Mouse (Mus musculus) thymus, postnatal 14 days (tissue): ENCODE results near the gene Lcn9.

Source experiments
- DNase-seq: peaks from one replicate; pipeline ENCODE4 v3.0.0; 2021

Gene Lcn9

DNA sequence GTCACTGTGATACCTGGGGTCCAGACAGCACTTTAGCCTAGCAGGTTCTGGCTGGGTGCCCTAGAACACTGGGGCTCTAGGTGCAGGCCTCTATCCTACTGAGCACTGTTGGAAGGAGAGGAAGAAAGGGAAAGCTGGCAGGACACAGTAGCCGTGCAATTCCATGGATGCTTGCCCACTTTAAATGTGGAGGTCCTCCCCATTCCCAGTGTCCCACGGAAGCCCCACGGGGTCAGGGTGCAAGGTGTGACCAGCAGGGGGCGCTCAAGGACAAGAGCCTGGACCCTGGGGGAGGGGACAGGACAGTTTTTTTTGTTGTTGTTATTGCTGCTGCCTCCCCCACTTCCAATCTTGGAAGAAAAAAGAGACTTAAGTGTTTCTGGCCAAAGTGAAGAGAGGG is 27.4 kb downstream of the Lcn9 start:
- peak; percentile 70 for DNase-seq

DNA sequence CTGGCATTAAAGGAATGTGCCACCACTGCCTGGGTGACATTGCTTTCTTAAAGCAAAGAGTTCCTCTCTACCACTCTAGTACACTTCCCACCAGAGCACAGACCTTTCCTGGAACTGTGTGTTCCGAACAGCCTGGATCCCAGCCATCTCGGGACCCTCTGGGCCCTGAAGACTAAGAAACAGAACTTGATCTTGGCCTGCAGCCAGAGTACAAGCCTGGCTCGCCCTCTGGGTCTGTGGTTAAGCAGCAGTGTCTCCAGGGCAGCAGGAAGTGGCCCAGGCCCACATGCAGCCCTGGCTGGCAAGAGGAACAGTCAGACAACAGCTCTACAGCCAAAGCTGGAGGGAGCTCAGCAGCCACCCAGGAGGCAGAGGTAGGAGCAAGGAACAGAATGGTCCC is 29.7 kb downstream of the Lcn9 start:
- DNase-seq = no peak

DNA sequence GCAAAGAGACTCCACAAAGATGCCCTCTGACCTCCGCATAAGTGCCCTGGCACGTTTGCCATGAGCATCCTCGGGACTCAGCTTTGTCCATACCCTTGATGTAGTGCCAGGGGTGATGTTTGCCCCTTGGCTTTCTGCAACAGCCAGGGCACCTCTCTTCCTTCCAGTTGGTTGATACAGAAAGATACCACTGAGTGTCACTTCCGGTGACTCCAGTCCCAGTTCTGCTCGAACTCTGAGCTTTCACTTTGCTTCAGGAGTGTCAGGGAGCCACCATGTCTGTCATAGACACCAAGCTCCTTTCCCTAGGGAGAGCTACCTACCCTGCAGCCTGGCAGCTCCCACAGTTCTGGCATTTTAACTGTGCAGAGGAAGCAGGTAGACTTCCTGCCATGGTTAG is 31.0 kb downstream of the Lcn9 start:
- DNase-seq = no peak

- DNase-seq = no peak
These were observed 36.9 kb downstream of the Lcn9 start for GRCm38 (mm10) chr2:25859891-25860290.

DNA sequence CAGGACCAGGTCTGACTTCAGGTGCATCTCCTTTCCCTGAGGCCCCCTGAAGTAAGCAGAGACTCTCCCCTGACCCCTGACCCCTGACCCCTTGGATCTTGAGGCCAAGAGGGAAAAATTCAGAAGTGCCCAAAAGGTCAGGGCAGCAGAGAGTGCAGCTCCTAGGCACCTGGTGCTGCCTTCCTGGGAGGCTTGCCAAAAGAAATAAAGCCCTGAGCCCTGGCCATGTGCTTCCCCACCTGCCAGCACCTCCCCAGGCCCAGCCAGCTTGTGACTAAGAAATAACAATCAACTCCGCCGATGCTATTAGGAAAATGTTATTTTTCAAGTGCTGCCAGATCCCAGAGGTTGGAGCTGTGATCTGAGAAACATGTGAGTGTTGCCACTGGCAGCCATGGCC is 39.1 kb downstream of the Lcn9 start:
- DNase-seq = no peak

- no peak for DNase-seq
These were observed 39.8 kb downstream of the Lcn9 start for GRCm38 (mm10) chr2:25862696-25863270.

DNA sequence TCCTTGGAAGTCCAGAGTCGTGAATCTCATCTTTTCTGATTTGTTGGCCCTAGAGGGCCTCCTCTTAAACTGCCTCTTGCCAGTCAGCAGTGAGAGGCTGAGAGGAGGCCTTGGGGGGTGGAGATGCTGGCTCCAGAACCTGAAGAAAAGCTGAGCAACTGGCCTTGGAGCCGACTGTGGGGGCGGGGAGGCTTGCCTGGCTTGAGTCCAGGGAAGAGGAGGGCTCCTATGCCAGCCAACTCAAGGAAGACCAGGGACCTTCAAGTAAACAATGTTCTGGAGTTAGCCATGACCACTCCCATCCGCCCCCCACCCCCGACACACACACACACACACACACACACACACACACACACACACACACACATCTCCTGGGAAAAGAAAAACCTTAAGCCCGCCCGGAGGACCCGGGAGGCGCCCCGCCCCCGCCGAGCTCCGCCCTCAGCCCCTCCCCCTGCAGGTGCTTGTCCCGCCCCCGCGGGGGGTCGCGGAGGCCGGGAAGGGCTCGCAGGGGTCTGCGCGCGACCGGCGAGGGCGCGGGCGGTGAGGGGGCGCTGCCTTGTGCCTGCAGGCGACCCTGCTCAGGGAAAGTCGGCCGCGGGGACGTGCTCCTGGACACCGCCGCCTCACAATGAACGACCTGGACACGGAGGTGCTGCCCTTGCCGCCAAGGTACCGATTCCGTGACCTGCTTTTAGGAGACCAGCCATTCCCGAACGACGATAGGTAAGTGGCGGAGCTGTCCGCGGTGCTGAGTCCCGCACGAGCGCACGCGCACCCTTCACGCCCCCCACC is 40.6 kb downstream of the Lcn9 start, which contains the start of gene Kcnt1:
Kcnt1 (plus strand) TSS at position 398 of the 795 bp plus-strand sequence.
- DNase-seq = peak; percentile 26

DNA sequence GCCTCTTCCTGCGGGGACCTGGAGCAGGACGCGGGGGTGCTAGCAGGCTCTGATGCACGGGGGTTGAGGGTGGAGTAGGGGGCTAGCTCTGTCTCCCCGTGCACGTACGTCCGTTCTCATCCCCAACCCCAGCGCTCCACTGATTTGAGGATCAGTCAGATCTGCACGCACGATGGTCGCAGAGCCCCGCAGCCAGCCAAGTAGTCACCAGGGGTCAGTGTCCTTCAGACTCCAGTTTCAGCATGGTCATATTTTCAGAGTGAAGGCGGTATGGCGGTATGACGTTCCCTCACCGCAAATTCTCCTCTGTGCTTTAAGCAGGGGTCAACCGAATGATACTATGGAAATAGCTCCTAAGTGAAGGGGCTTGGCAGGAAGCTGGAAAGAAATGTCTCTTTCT is 41.3 kb downstream of the Lcn9 start:
- DNase-seq = no peak

GRCm38 (mm10) chr2:25865412-25865811 is 42.5 kb downstream of the Lcn9 start:
- no peak for DNase-seq

GRCm38 (mm10) chr2:25866656-25867055 is 43.7 kb downstream of the Lcn9 start:
- DNase-seq = no peak
